Mouse (Mus musculus) erythroblast, embryonic 14.5 days (primary cell): ENCODE measurements around the gene C1qtnf3.

Experiments
- GATA1 ChIP-seq: IDR thresholded peaks from 2 replicates; pipeline ENCODE4 v1.6.1; 2012; ENCODE audit warnings: low read length, inconsistent platforms, mixed read lengths
- TAL1 ChIP-seq: IDR thresholded peaks from 3 replicates; pipeline ENCODE4 v1.6.1; 2012; ENCODE audit warnings: low read length, inconsistent platforms, mixed read lengths

DNA sequence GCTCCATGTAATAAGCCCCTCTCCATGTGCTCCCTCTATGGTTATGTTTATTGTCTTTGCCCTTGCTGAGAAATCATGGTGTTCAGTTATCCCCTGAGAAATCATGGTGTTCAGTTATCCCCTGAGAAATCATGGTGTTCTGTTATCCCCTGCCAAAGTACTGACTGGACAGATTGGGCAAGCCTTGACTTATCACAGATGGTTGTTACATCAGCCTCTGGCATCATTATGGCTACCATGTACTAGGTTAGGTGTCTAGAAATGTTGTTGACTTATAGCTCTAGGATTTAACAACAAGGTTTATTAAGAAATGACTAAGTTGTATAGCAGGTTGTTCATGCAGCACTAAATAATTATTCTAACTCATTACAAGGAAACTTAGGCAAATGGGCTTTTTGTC, 30.1 kb upstream of the C1qtnf3 start:
- TF ChIP-seq TAL1 (no peak), GATA1 (no peak)
